Mouse (Mus musculus) stomach, postnatal 0 days (tissue): ENCODE data around the gene Gnb4.

Source experiments
- CTCF ChIP-seq: IDR thresholded peaks from 2 replicates; pipeline ENCODE4 v1.5.1; 2016; ENCODE audit warnings: antibody characterized with exemption, low read depth, mild to moderate bottlenecking, moderate library complexity
- EP300 ChIP-seq: optimal IDR thresholded peaks from 2 replicates; pipeline ENCODE3; 2016; ENCODE audit warnings: antibody characterized with exemption

- no peak for TF ChIP-seq CTCF
- no peak for TF ChIP-seq EP300
These were observed 44.6 kb upstream of the Gnb4 start for GRCm38 (mm10) chr3:32660831-32661555.
